Mouse (Mus musculus): ENCODE measurements around the gene Pfas. TPM values are rescaled to one million over a fixed set of nuclear protein-coding genes. Genes with fewer than 3 reads are reported as not detected.

Gene Pfas
- total and polyA plus RNA-seq, 3 experiments: 63.5 to 149 (median 130) TPM

- Histone ChIP-seq H3K79me2 (ENCODE audit: control insufficient read depth, insufficient read depth, low read length, poor library complexity) (peaks cover 34% of the 10 kb centered on the region), H3K36me3 (ENCODE audit: control insufficient read depth in 1 of 2, insufficient read depth in 2 of 2, low read length in 2 of 2) (peaks cover 7 to 19% of the 10 kb centered on the region in 2 experiments; a peak in 3 of 4 replicates), H3K9ac (ENCODE audit: control insufficient read depth, low read depth, low read length, poor library complexity, severe bottlenecking) (no peak overlapping the region), H3K4me3 (ENCODE audit: control insufficient read depth in 1 of 2, insufficient read depth in 1 of 2, low read depth in 2 of 2, low read length in 2 of 2) (no peak overlapping the region), H3K27ac (ENCODE audit: control insufficient read depth, low read depth, low read length) (no peak overlapping the region), H3K27me3 (ENCODE audit: control insufficient read depth in 1 of 2, insufficient read depth in 2 of 2, low read length in 2 of 2) (no peaks in the 10 kb centered on the region), H3K9me3 (replicated peaks; ENCODE audit: insufficient read depth, low read length) (no peaks in the 10 kb centered on the region), H3K4me1 (ENCODE audit: control insufficient read depth in 1 of 2, insufficient read depth in 2 of 2, low read length in 2 of 2) (peaks cover 0 to 7% of the 10 kb centered on the region in 2 experiments; a peak in 1 of 4 replicates)
- no peak for DNase-seq (ENCODE audit: low read depth, low spot score)
- TF ChIP-seq MAZ (IDR thresholded peaks at IDR 0.05; ENCODE audit: low read depth, low read length) (no peak), MYC (IDR thresholded peaks at IDR 0.05; ENCODE audit: low read depth, low read length) (no peak), UBTF (IDR thresholded peaks at IDR 0.05; ENCODE audit: borderline replicate concordance, insufficient read depth, low read depth, low read length) (no peak), TBP (IDR thresholded peaks at IDR 0.05; ENCODE audit: low read depth, low read length) (no peak), MAFK (IDR thresholded peaks at IDR 0.05; ENCODE audit: borderline replicate concordance, low read depth, low read length) (no peak), ZKSCAN1 (IDR thresholded peaks at IDR 0.05; ENCODE audit: low read depth, low read length) (no peak), CTCF (IDR thresholded peaks at IDR 0.05 in 2 of 3, conservative IDR thresholded peaks at IDR 0.05 in 1 of 3; ENCODE audit: control insufficient read depth in 1 of 3, insufficient read depth in 1 of 3, low read depth in 2 of 3, low read length in 3 of 3, poor library complexity in 1 of 3, severe bottlenecking in 1 of 3) (no peak), MXI1 (IDR thresholded peaks at IDR 0.05; ENCODE audit: low read depth, low read length) (no peak), CHD2 (IDR thresholded peaks at IDR 0.05; ENCODE audit: low read length) (no peak), BHLHE40 (IDR thresholded peaks at IDR 0.05; ENCODE audit: borderline replicate concordance, low read depth, low read length) (no peak), HCFC1 (IDR thresholded peaks at IDR 0.05; ENCODE audit: low read depth, low read length) (no peak), EP300 (IDR thresholded peaks at IDR 0.05; ENCODE audit: low read depth in 1 of 2, low read length in 2 of 2) (no peak), GATA1 (IDR thresholded peaks at IDR 0.05; ENCODE audit: low read depth, low read length) (no peak), POLR2AphosphoS2 (IDR thresholded peaks at IDR 0.05; ENCODE audit: low read length) (no peak)
Observed at GRCm38 (mm10) chr11:69050748-69051147, 42.5 kb upstream of the Pfas start.

- DNase-seq (ENCODE audit: low read depth, low spot score): no peak
- H3K27me3 ChIP-seq (ENCODE audit: control insufficient read depth in 1 of 2, insufficient read depth in 2 of 2, low read length in 2 of 2): no peaks in the 10 kb centered on the region
- H3K4me3 ChIP-seq (ENCODE audit: control insufficient read depth in 1 of 2, insufficient read depth in 1 of 2, low read depth in 2 of 2, low read length in 2 of 2): no peak overlapping the region
- H3K27ac ChIP-seq (ENCODE audit: control insufficient read depth, low read depth, low read length): no peak overlapping the region
- H3K9me3 ChIP-seq (replicated peaks; ENCODE audit: insufficient read depth, low read length): no peaks in the 10 kb centered on the region
- no peak for TF ChIP-seq GATA1 (IDR thresholded peaks at IDR 0.05; ENCODE audit: low read depth, low read length)
- no peak for TF ChIP-seq HCFC1 (IDR thresholded peaks at IDR 0.05; ENCODE audit: low read depth, low read length)
- TF ChIP-seq RAD21 (IDR thresholded peaks at IDR 0.05; ENCODE audit: low read depth, low read length): no peak
- no peak for TF ChIP-seq NRF1 (IDR thresholded peaks at IDR 0.05; ENCODE audit: insufficient read depth, low read depth, low read length, poor library complexity, severe bottlenecking)
- TF ChIP-seq EP300 (IDR thresholded peaks at IDR 0.05; ENCODE audit: low read depth in 1 of 2, low read length in 2 of 2): no peak
- TF ChIP-seq MAZ (IDR thresholded peaks at IDR 0.05; ENCODE audit: low read depth, low read length): no peak
- TF ChIP-seq USF2 (IDR thresholded peaks at IDR 0.05; ENCODE audit: borderline replicate concordance in 1 of 2, insufficient read depth in 1 of 2, low read depth in 1 of 2, low read length in 2 of 2): no peak
- TF ChIP-seq MXI1 (IDR thresholded peaks at IDR 0.05; ENCODE audit: low read depth, low read length): no peak
- no peak for TF ChIP-seq JUND (IDR thresholded peaks at IDR 0.05; ENCODE audit: low read depth, low read length)
- no peak for TF ChIP-seq BHLHE40 (IDR thresholded peaks at IDR 0.05; ENCODE audit: borderline replicate concordance, low read depth, low read length)
- H3K4me1 ChIP-seq (ENCODE audit: control insufficient read depth in 1 of 2, insufficient read depth in 2 of 2, low read length in 2 of 2): peaks cover 3 to 11% of the 10 kb centered on the region in 2 experiments; a peak in 3 of 4 replicates
- no peak overlapping the region for H3K9ac ChIP-seq (ENCODE audit: control insufficient read depth, low read depth, low read length, poor library complexity, severe bottlenecking)
- peaks cover 35% of the 10 kb centered on the region for H3K79me2 ChIP-seq (ENCODE audit: control insufficient read depth, insufficient read depth, low read length, poor library complexity)
- H3K36me3 ChIP-seq (ENCODE audit: control insufficient read depth in 1 of 2, insufficient read depth in 2 of 2, low read length in 2 of 2): peaks cover 17 to 19% of the 10 kb centered on the region in 2 experiments
Observed at GRCm38 (mm10) chr11:69048151-69048550, 39.9 kb upstream of the Pfas start.

All from MEL (cell line).